Mouse (Mus musculus) B cell, adult 67 days (primary cell): ENCODE measurements around the gene Skint10. TPM values are rescaled to one million over a fixed set of nuclear protein-coding genes. Genes with fewer than 3 reads are reported as not detected.

Source experiments
- total RNA-seq, 2 experiments: library from RNA; stranded (reverse); gene quantifications; 4 replicates each; pipeline ENCODE4 v1.2.4; 2023

Gene Skint10
- not detected for total RNA-seq

GRCm38 (mm10) chr4:112774766-112775165 is at the start of gene Skint10:
Gene Skint10, minus strand, starts transcription at chr4:112774866.

Other genes starting within 250 kb of the Skint10 start
- not detected for gene Skint2, start 217.7 kb downstream of the Skint10 start, total RNA-seq